Comparison of ENCODE assay signal across 9 mouse cellular contexts in the genomic region with DNA sequence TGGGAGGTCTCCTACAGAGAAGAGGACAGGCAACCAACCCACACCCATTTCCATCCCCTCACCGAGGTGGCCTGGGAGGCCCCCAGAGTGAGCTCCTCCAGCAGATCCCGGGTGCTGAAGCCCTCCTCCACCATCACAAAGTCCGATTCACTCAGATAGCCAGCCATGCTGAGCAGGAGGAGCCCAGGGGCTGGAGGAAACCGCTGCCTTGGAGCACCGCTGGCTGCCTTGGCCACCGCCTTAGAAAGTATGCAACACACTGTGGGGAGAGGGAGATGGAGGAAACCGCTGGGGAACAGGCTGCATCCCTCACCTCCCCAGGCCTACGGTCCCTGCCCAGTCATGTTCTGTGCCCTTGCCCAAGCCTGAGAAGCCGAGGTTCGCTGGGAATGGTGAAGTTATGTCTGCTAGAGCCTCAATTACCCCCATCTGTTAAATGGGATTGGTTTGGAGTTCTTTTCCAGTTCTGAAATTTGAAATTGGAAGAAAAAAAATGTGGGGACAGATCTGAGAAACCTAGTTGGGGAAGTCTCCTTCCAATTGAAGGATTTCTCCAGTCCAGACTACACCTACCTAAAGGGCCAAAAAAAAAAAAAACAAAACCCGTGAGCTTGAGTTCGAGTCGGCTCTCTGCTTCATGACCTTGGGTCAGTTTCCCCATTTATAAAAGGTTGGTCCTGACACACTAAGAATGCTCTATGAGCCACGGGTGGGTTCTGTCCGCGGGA. TPM values are rescaled to one million over a fixed set of nuclear protein-coding genes. Genes with fewer than 3 reads are reported as not detected.
DNase-seq lines count a peak whose midpoint lies in the region; ATAC-seq lines count a peak whose summit lies in the region.
"Had no signal": no experiment of that assay in that cellular context is flagged by ENCODE, and none has a peak within 500 bp of the region (broad histone marks: within the 10 kb centered on the region; RNA-seq: fewer than 3 reads in every experiment).

No protein-coding gene starts in this region.

- peak overlapping the region; percentile 85 for H3K9ac ChIP-seq in embryonic facial prominence, embryonic 13.5 days
- peak overlapping the region; percentile 77 for H3K9ac ChIP-seq in limb, embryonic 15.5 days
- peak overlapping the region; percentile 58 for H3K9ac ChIP-seq in stomach, embryonic 15.5 days

- H3K36me3 ChIP-seq in erythroblast, embryonic 14.5 days (ENCODE audit: control insufficient read depth) = no peaks in the 10 kb centered on the region
- H3K36me3 ChIP-seq in embryonic facial prominence, embryonic 13.5 days = no peaks in the 10 kb centered on the region
- no peaks in the 10 kb centered on the region for H3K36me3 ChIP-seq in limb, embryonic 15.5 days
- H3K36me3 ChIP-seq in stomach, embryonic 15.5 days = no peaks in the 10 kb centered on the region

- H3K4me2 ChIP-seq in embryonic facial prominence, embryonic 13.5 days = peak overlapping the region; percentile 75
- peak overlapping the region; percentile 86 for H3K4me2 ChIP-seq in limb, embryonic 15.5 days
- H3K4me2 ChIP-seq in stomach, embryonic 15.5 days = peak overlapping the region; percentile 90

- peak overlapping the region; percentile 55; the same call in 1 of the 2 replicates for H3K27ac ChIP-seq in embryonic facial prominence, embryonic 13.5 days
- H3K27ac ChIP-seq in limb, embryonic 15.5 days = peak overlapping the region; percentile 89
- H3K27ac ChIP-seq in stomach, embryonic 15.5 days = no peak overlapping the region

- 4% methylated on average over 16 of the region's 16 CpGs for WGBS in embryonic facial prominence, embryonic 13.5 days
- WGBS in limb, embryonic 15.5 days = 5% methylated on average over 16 of the region's 16 CpGs
- WGBS in stomach, embryonic 15.5 days = 10% methylated on average over 16 of the region's 16 CpGs

- H3K4me3 ChIP-seq in erythroblast, embryonic 14.5 days (replicated peaks) = peak overlapping the region; percentile 52
- H3K4me3 ChIP-seq in embryonic facial prominence, embryonic 13.5 days = peak overlapping the region; percentile 66
- peak overlapping the region; percentile 75 for H3K4me3 ChIP-seq in limb, embryonic 15.5 days
- peak overlapping the region; percentile 72 for H3K4me3 ChIP-seq in stomach, embryonic 15.5 days (replicated peaks)

- peaks cover 5% of the 10 kb centered on the region; the same call in 1 of the 2 replicates for H3K9me3 ChIP-seq in erythroblast, embryonic 14.5 days (ENCODE audit: control insufficient read depth, low read length)
- H3K9me3 ChIP-seq in embryonic facial prominence, embryonic 13.5 days = no peaks in the 10 kb centered on the region
- no peaks in the 10 kb centered on the region for H3K9me3 ChIP-seq in limb, embryonic 15.5 days
- H3K9me3 ChIP-seq in stomach, embryonic 15.5 days = no peaks in the 10 kb centered on the region

- ATAC-seq in erythroblast, adult 5-6 weeks (replicated peaks; ENCODE audit: low FRiP score, poor library complexity, severe bottlenecking) = no peak
- no peak for ATAC-seq in embryonic facial prominence, embryonic 13.5 days (ENCODE audit: insufficient number of reproducible peaks, insufficient read depth, low FRiP score, low TSS enrichment, low read depth)
- no peak for ATAC-seq in limb, embryonic 15.5 days (ENCODE audit: insufficient number of reproducible peaks, low FRiP score, low TSS enrichment, low read depth)
- no peak for ATAC-seq in stomach, embryonic 15.5 days (ENCODE audit: insufficient read depth, low FRiP score, low read depth)
- no peak for ATAC-seq in erythroid progenitor cell, adult 5-6 weeks (replicated peaks; ENCODE audit: low FRiP score, poor library complexity, severe bottlenecking)

- peak; percentile 29 for DNase-seq in 3T3-L1 (ENCODE audit: low read depth, low spot score)
- no peak for DNase-seq in layer of hippocampus, postnatal 10 days (ENCODE audit: low spot score in 2 of 2)

- peaks cover 74% of the 10 kb centered on the region for H3K27me3 ChIP-seq in erythroblast, embryonic 14.5 days (ENCODE audit: control insufficient read depth)
- H3K27me3 ChIP-seq in embryonic facial prominence, embryonic 13.5 days = no peaks in the 10 kb centered on the region
- peaks cover 5% of the 10 kb centered on the region; the same call in 1 of the 2 replicates for H3K27me3 ChIP-seq in limb, embryonic 15.5 days
- H3K27me3 ChIP-seq in stomach, embryonic 15.5 days (replicated peaks) = no peaks in the 10 kb centered on the region; the same call in 1 of the 2 replicates
- H3K27me3 ChIP-seq: Patski had no signal

- H3K4me1 ChIP-seq in erythroblast, embryonic 14.5 days (ENCODE audit: control insufficient read depth) = peaks cover 12% of the 10 kb centered on the region
- peaks cover 53% of the 10 kb centered on the region for H3K4me1 ChIP-seq in embryonic facial prominence, embryonic 13.5 days
- peaks cover 51% of the 10 kb centered on the region for H3K4me1 ChIP-seq in limb, embryonic 15.5 days
- H3K4me1 ChIP-seq in stomach, embryonic 15.5 days = peaks cover 22% of the 10 kb centered on the region

RNA-seq across cellular contexts. Expression of a gene that starts 0.8 kb away (rescaled TPM):
- 0.02 TPM in 1 of 2 replicates, not detected in the other for polyA plus RNA-seq in erythroblast, embryonic 14.5 days (2012)
- not detected in 2 replicates for total RNA-seq in erythroblast, adult 5-6 weeks (2015; ENCODE audit: low replicate concordance)
- 0.85 TPM in 1 of 2 replicates, not detected in the other for total RNA-seq in erythroblast, adult 5-6 weeks (2017; ENCODE audit: low replicate concordance)
- polyA plus RNA-seq in embryonic facial prominence, embryonic 13.5 days (2015; fragmentation: Nextera tagmentation; extraction: Ambion mirVana) = 31.5 and 36.3 TPM in 2 replicates
- polyA plus RNA-seq in limb, embryonic 15.5 days (2015; fragmentation: Nextera tagmentation; extraction: Ambion mirVana) = 27.0 and 27.1 TPM in 2 replicates
- 16.7 and 18.4 TPM in 2 replicates for polyA plus RNA-seq in stomach, embryonic 15.5 days (2015; fragmentation: Nextera tagmentation; extraction: Ambion mirVana)
- 3.4 TPM in 1 of 2 replicates, not detected in the other for total RNA-seq in erythroid progenitor cell, adult 5-6 weeks (2015; ENCODE audit: low replicate concordance)
- total RNA-seq in erythroid progenitor cell, adult 5-6 weeks (2017; ENCODE audit: low replicate concordance) = not detected in 2 replicates
- total RNA-seq in layer of hippocampus, postnatal 10 days (2021) = 10 to 100 TPM; 27.7 to 31.0 TPM

RNA-seq across cellular contexts. Expression of a gene that starts 30.3 kb away (rescaled TPM):
- polyA plus RNA-seq in erythroblast, embryonic 14.5 days (2012) = 6.5 and 8.1 TPM in 2 replicates
- 15.4 and 25.7 TPM in 2 replicates for total RNA-seq in erythroblast, adult 5-6 weeks (2015; ENCODE audit: low replicate concordance)
- 28.7 and 31.4 TPM in 2 replicates for total RNA-seq in erythroblast, adult 5-6 weeks (2017; ENCODE audit: low replicate concordance)
- polyA plus RNA-seq in embryonic facial prominence, embryonic 13.5 days (2015; fragmentation: Nextera tagmentation; extraction: Ambion mirVana) = 180 and 194 TPM in 2 replicates
- 241 and 246 TPM in 2 replicates for polyA plus RNA-seq in limb, embryonic 15.5 days (2015; fragmentation: Nextera tagmentation; extraction: Ambion mirVana)
- 200 and 217 TPM in 2 replicates for polyA plus RNA-seq in stomach, embryonic 15.5 days (2015; fragmentation: Nextera tagmentation; extraction: Ambion mirVana)
- 29.2 and 36.9 TPM in 2 replicates for total RNA-seq in erythroid progenitor cell, adult 5-6 weeks (2015; ENCODE audit: low replicate concordance)
- total RNA-seq in erythroid progenitor cell, adult 5-6 weeks (2017; ENCODE audit: low replicate concordance) = 25.0 and 34.1 TPM in 2 replicates
- 10 to 100 TPM; 32.3 to 34.3 TPM for total RNA-seq in layer of hippocampus, postnatal 10 days (2021)

Comparison
In these comparisons a context has a peak if more than half of its experiments do, and no peak if none do; other contexts are left out.
1. RNA of a gene that starts 0.8 kb away (polyA plus RNA-seq): 31.5 to 36.3 TPM in embryonic facial prominence, embryonic 13.5 days, 27.0 to 27.1 TPM in limb, embryonic 15.5 days and 16.7 to 18.4 TPM in stomach, embryonic 15.5 days; 0.02 TPM in erythroblast, embryonic 14.5 days; every median in the first group is over 10 times any median in the second.
2. RNA of a gene that starts 30.3 kb away (polyA plus RNA-seq): 241 to 246 TPM in limb, embryonic 15.5 days, 200 to 217 TPM in stomach, embryonic 15.5 days and 180 to 194 TPM in embryonic facial prominence, embryonic 13.5 days; 6.5 to 8.1 TPM in erythroblast, embryonic 14.5 days; every median in the first group is over 10 times any median in the second.
3. Peak in every context shown above with its lines, with median percentiles within 50 percentile points of each other: H3K4me3 ChIP-seq, H3K4me2 ChIP-seq and H3K9ac ChIP-seq.